Mouse (Mus musculus) spleen, adult 2 months (tissue): ENCODE results near the gene Traip.

Source experiments
- CTCF ChIP-seq: fragments of 200-500 bp; IDR thresholded peaks from 2 replicates; pipeline ENCODE4 v1.5.1; 2011; ENCODE audit warnings: mild to moderate bottlenecking, inconsistent platforms; ENCODE audit not compliant: insufficient read depth, insufficient read length, insufficient replicate concordance; ENCODE audit errors: extremely low read depth
- POLR2A ChIP-seq: fragments of 200-500 bp; IDR thresholded peaks from 2 replicates; pipeline ENCODE4 v1.6.1; 2011; ENCODE audit warnings: low read depth, low read length, inconsistent platforms

- no peak for TF ChIP-seq CTCF
- TF ChIP-seq POLR2A, result no peak
Measured at GRCm38 (mm10) chr9:107908410-107909158, 41.4 kb upstream of the Traip start.
